Mouse (Mus musculus) thymus, adult 2 months (tissue): ENCODE results near the gene Ldhd. TPM values are rescaled to one million over a fixed set of nuclear protein-coding genes. Genes with fewer than 3 reads are reported as not detected.
A peak's percentile ranks its signal among the peaks of the same experiment; 100 is the strongest.

Experiments used
- DNase-seq: peaks from one replicate; pipeline ENCODE4 v3.0.0; 2021
- H3K27ac ChIP-seq: fragments of 200-500 bp; 2 replicates; pipeline ENCODE4 v1.5.1; 2012; ENCODE audit warnings: low read length, control low read depth; ENCODE audit not compliant: control insufficient read depth, insufficient read depth
- H3K27me3 ChIP-seq: fragments of 200-500 bp; 2 replicates; pipeline ENCODE4 v1.6.1; 2012; ENCODE audit warnings: mild to moderate bottlenecking, low read length, moderate library complexity, mixed read lengths; ENCODE audit not compliant: control insufficient read depth, insufficient read depth
- H3K36me3 ChIP-seq: fragments of 200-500 bp; 2 replicates; pipeline ENCODE4 v1.6.1; 2012; ENCODE audit warnings: mild to moderate bottlenecking, low read length, moderate library complexity; ENCODE audit not compliant: control insufficient read depth, insufficient read depth
- H3K4me1 ChIP-seq: fragments of 200-500 bp; replicated peaks from 2 replicates; pipeline ENCODE4 v1.6.1; 2012; ENCODE audit warnings: low read length; ENCODE audit not compliant: control insufficient read depth, insufficient read depth
- H3K4me3 ChIP-seq: fragments of 200-500 bp; 2 replicates; pipeline ENCODE4 v1.5.1; 2012; ENCODE audit warnings: mild to moderate bottlenecking, low read length, control low read depth, moderate library complexity; ENCODE audit not compliant: control insufficient read depth, insufficient read depth
- CTCF ChIP-seq: fragments of 200-500 bp; IDR thresholded peaks from 2 replicates; pipeline ENCODE4 v1.5.1; 2012; ENCODE audit warnings: mild to moderate bottlenecking, control low read depth, low read length, moderate library complexity, borderline replicate concordance; ENCODE audit not compliant: control insufficient read depth, poor library complexity, insufficient read depth; ENCODE audit errors: extremely low read depth
- POLR2A ChIP-seq: fragments of 200-500 bp; IDR thresholded peaks from 2 replicates; pipeline ENCODE4 v1.6.1; 2012; ENCODE audit warnings: mild to moderate bottlenecking, low read length, control low read depth, moderate library complexity; ENCODE audit not compliant: control insufficient read depth, poor library complexity, insufficient read depth; ENCODE audit errors: extremely low read depth
- WGBS: fragments of 180-500 bp; shearing (Covaris S2); methylation state at CpG from one replicate; pipeline ENCODE4 v1.1.7; 2018; 5-methylcytosine and 5-hydroxymethylcytosine counted together
- polyA plus RNA-seq: library from polyadenylated mRNA; depleted of rRNA; stranded (reverse); fragments of >200 nt; gene quantifications from 2 replicates; pipeline ENCODE4 v1.2.3, GENCODE M21; 2012

The Ldhd gene
- polyA plus RNA-seq, 1 experiment: 10.4 TPM

- 97% methylated on average over 8 of the region's 8 CpGs for WGBS
- TF ChIP-seq CTCF (no peak), POLR2A (no peak)
- Histone ChIP-seq H3K27ac (no peak overlapping the region), H3K4me3 (no peak overlapping the region), H3K27me3 (no peaks in the 10 kb centered on the region), H3K36me3 (no peaks in the 10 kb centered on the region), H3K4me1 (peaks cover 41% of the 10 kb centered on the region)
- no peak for DNase-seq
These were observed 1.4 kb upstream of the Ldhd start for GRCm38 (mm10) chr8:111631589-111631988.

GRCm38 (mm10) chr8:111628894-111629501 is 1.2 kb downstream of the Ldhd start:
- no peaks in the 10 kb centered on the region for H3K36me3 ChIP-seq
- peak overlapping the region; percentile 39 for H3K27ac ChIP-seq
- DNase-seq: no peak
- H3K4me1 ChIP-seq: peaks cover 64% of the 10 kb centered on the region
- TF ChIP-seq POLR2A (no peak), CTCF (no peak)
- no peaks in the 10 kb centered on the region for H3K27me3 ChIP-seq
- 18% methylated on average over 19 of the region's 19 CpGs for WGBS
- H3K4me3 ChIP-seq: no peak overlapping the region

- 15% methylated on average over 12 of the region's 12 CpGs for WGBS
- DNase-seq: peak; percentile 60
- no peak overlapping the region for H3K4me3 ChIP-seq
- H3K27ac ChIP-seq: peak overlapping the region; percentile 39
- TF ChIP-seq POLR2A (0 out of 2 replicates have a peak, but pooled peaks have one; percentile 32), CTCF (no peak)
- peaks cover under 1% of the 10 kb centered on the region; the same call in 1 of the 2 replicates for H3K36me3 ChIP-seq
- no peaks in the 10 kb centered on the region for H3K27me3 ChIP-seq
- H3K4me1 ChIP-seq: peaks cover 68% of the 10 kb centered on the region
These were observed 1.8 kb downstream of the Ldhd start for GRCm38 (mm10) chr8:111628401-111628800.

GRCm38 (mm10) chr8:111627923-111628322 is 2.3 kb downstream of the Ldhd start:
- peak overlapping the region; percentile 19 for H3K27ac ChIP-seq
- WGBS: 87% methylated on average over 9 of the region's 9 CpGs

GRCm38 (mm10) chr8:111626933-111627332 is 3.2 kb downstream of the Ldhd start:
- H3K36me3 ChIP-seq: peaks cover 15% of the 10 kb centered on the region
- TF ChIP-seq CTCF: no peak
- no peak for TF ChIP-seq POLR2A
- DNase-seq: no peak
- no peaks in the 10 kb centered on the region for H3K27me3 ChIP-seq
- 81% methylated on average over 14 of the region's 14 CpGs for WGBS
- H3K4me1 ChIP-seq: peaks cover 78% of the 10 kb centered on the region
- H3K27ac ChIP-seq: no peak overlapping the region
- no peak overlapping the region for H3K4me3 ChIP-seq

More at GRCm38 (mm10) chr8:111627923-111628322, 2.3 kb downstream of the Ldhd start:
- Histone ChIP-seq H3K36me3 (peaks cover 5% of the 10 kb centered on the region; the same call in 1 of the 2 replicates), H3K27me3 (no peaks in the 10 kb centered on the region), H3K4me1 (peaks cover 72% of the 10 kb centered on the region), H3K4me3 (no peak overlapping the region)
- no peak for DNase-seq
- TF ChIP-seq POLR2A: no peak
- TF ChIP-seq CTCF: no peak

GRCm38 (mm10) chr8:111626528-111626820 is 3.7 kb downstream of the Ldhd start:
- WGBS: 78% methylated on average over 8 of the region's 8 CpGs
- H3K4me3 ChIP-seq: no peak overlapping the region
- H3K27me3 ChIP-seq: no peaks in the 10 kb centered on the region
- TF ChIP-seq POLR2A (no peak), CTCF (no peak)
- H3K4me1 ChIP-seq: peaks cover 83% of the 10 kb centered on the region
- no peak for DNase-seq
- H3K36me3 ChIP-seq: peaks cover 20% of the 10 kb centered on the region
- H3K27ac ChIP-seq: no peak overlapping the region
